Mouse (Mus musculus) kidney, postnatal 25 days (tissue): ENCODE results near the gene Gm4559.
A peak's percentile ranks its signal among the peaks of the same experiment; 100 is the strongest.
"Not testable (repeated sequence)": the region's sequence is repeated elsewhere in the genome, so short reads cannot be mapped to it uniquely, and the experiment has no call there.

Source experiments
- DNase-seq, 2 experiments: peaks; one replicate each; pipeline ENCODE4 v3.0.0; 2021; ENCODE audit warnings: mixed read lengths in 2 of 2

Gm4559 gene

DNA sequence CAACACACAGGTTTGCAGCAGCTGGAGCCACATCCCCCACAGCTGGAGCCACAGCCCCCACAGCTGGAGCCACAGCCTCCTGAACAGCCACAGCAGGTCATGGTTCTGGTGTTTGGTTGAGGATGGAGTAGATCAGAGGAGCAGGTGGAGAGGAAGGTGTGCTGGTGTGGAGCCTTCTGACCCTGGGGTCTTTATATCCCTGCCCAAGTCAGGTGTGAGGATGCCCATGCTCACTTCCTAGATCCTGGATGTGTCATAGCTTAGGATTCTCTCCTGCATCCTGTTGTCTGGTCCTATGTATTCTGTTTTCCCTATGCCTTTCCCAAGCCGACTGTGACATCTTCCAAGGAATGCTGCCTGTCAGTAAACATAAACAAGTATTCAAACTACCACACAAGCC is 15.9 kb downstream of the Gm4559 start, which contains the start of gene Gm2431:
Gm2431 (minus strand) TSS at position 101 of the 400 bp plus-strand sequence.
- not testable (repeated sequence) for DNase-seq

DNA sequence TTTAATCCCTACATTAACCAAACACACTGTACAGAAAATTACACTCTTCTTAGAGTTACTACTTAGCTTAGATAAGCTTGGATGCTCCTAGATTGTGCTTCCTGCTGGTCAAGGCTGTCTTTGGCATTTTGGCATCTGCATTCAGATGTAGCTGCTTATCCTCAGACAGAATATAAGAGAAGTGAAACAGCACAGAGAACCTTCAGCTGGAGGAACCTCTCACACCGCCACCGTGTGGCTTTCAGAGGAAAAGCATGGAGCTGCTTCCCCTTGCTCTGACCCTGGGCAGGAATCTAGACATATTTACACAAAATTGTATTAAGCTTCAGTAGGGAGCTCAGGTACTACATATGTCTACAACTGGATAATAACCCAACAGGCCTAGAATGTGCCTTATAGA is 18.6 kb downstream of the Gm4559 start:
- DNase-seq, result peak in 1 of 2 experiments; percentile 36

DNA sequence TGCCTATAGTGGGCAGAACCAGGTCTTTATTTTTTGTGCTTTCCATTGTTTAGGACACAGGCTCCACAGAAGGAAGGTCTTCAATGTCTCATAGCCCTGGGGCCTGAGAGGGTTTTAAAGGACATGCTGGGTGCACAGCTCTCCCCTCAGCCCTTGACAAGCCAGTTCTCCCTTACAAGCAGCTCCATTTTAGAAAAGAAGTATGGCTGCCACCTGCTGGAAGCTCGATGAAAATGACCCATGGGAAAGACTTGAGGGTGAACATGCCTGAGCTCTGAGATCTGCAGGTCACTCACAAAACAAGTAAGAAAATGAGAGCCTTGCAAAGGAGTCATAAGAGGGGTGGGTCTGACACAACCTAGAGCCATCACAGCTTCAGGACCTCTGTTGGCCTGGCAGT is 24.3 kb downstream of the Gm4559 start:
- DNase-seq, result peak in 1 of 2 experiments; percentile 18

DNA sequence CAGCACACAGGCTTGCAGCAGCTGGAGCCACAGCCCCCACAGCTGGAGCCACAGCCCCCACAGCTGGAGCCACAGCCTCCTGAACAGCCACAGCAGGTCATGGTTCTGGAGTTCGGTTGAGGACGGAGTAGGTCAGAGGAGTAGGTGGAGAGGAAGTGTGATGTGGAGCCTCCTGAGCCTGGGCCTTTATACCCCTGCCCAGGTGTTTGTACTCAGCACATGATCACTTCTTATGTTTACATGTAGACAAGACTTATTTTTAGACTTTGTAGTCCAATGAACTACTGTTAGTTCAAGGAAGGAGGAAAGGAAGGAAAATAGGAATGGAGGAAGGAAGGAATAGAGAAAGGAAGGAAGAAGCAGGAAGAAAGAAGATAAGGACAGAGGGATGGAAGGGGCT is 33.2 kb downstream of the Gm4559 start, which contains the start of gene Gm40460:
Gm40460 (minus strand) TSS at position 101 of the 400 bp plus-strand sequence.
- no peak for DNase-seq

DNA sequence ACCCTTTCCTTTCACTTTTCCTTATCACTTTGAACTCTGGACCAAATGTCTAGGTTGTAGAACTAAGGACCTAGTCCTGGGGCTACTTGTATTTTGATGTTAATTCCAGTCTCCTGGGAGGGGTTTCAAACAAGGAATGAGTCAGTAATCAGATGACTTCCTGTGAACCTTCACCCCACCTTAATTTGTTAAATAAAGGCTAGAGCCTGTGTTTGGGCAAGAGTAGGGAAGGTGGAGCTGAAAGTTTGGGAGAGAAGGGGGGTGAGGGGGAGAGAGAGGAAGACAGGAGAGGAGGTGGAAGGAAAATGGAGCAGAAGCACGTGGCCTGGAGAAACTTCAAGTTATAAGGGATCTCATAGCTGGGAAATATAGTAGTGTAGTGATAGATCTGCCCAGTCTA is 42.6 kb downstream of the Gm4559 start:
- no peak for DNase-seq

DNA sequence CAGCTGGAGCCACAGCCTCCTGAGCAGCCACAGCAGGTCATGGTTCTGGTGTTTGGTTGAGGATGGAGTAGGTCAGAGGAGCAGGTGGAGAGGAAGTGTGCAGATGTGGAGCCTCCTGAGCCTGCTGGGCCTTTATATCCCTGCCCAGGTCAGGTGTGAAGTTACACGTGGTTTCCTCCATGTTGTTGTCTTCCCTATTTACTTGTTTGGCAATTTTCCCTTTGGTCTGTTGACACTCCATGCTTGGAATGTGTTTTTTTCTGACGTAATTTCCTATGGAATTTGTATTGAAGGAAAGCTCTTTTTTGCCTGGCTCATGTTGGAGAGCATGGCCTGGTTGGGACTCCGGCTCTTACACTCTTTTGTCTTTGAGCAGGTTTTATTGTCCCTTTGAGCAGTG is 44.3 kb downstream of the Gm4559 start, which contains the start of gene Krtap5-5:
Krtap5-5 (minus strand) TSS at position 101 of the 400 bp plus-strand sequence.
- not testable (repeated sequence) for DNase-seq

DNA sequence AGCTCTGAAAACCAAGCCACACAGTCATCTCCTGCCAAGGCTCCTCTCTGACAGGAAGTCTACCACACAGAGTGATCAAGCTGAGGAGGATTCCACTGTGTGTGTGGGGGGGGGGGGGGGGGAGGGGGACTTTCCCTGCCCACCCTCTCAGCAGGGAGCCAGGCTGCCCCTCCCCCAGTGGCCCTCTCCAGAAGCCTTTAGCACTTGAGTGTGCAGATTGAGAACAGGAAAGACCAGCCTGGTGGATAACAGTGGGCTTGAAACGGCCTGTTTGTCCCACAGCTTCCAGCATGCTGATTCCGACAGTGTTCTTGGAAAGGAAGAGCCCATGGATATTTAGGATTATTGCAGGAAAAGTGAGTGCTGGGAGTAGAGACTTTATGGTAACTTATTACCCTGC is 49.6 kb downstream of the Gm4559 start:
- DNase-seq, result no peak
